In genomic region chr9:15287846-15288245, GRCm38 (mm10) we compare ENCODE assay signal across 19 mouse cellular contexts. TPM values are rescaled to one million over a fixed set of nuclear protein-coding genes. Genes with fewer than 3 reads are reported as not detected.
"Had no signal": no experiment of that assay in that cellular context is flagged by ENCODE, and none has a peak within 500 bp of the region (broad histone marks: within the 10 kb centered on the region; RNA-seq: fewer than 3 reads in every experiment).

No protein-coding gene starts in this region.

- DNase-seq: kidney, adult 18-20 months; kidney, adult 9 months; kidney, postnatal 25 days; left cerebral cortex, postnatal 4 days; lung, adult 2 months; lung, postnatal 14 days; lung, postnatal 4 days; thymus, postnatal 25 days had no signal

- H3K36me3 ChIP-seq: limb, embryonic 12.5 days; midbrain, embryonic 10.5 days had no signal

- H3K27me3 ChIP-seq: limb, embryonic 12.5 days; limb, embryonic 15.5 days; liver, embryonic 15.5 days; midbrain, embryonic 13.5 days; neural tube, embryonic 13.5 days had no signal

- H3K27ac ChIP-seq: kidney, postnatal 0 days; limb, embryonic 12.5 days; limb, embryonic 15.5 days; liver, embryonic 15.5 days; midbrain, embryonic 10.5 days; midbrain, embryonic 13.5 days; neural tube, embryonic 13.5 days had no signal

- H3K4me2 ChIP-seq: limb, embryonic 12.5 days; limb, embryonic 15.5 days; liver, embryonic 15.5 days; midbrain, embryonic 13.5 days; neural tube, embryonic 13.5 days had no signal

- H3K9ac ChIP-seq: limb, embryonic 12.5 days; limb, embryonic 15.5 days; liver, embryonic 15.5 days; midbrain, embryonic 13.5 days; neural tube, embryonic 13.5 days had no signal

- ATAC-seq: midbrain, embryonic 13.5 days; midbrain, embryonic 16.5 days had no signal

- H3K4me3 ChIP-seq: limb, embryonic 12.5 days; limb, embryonic 15.5 days; liver, embryonic 15.5 days; midbrain, embryonic 10.5 days; midbrain, embryonic 13.5 days; myocyte; neural tube, embryonic 13.5 days had no signal

- H3K4me1 ChIP-seq: limb, embryonic 12.5 days; limb, embryonic 15.5 days; midbrain, embryonic 10.5 days; midbrain, embryonic 13.5 days; neural tube, embryonic 13.5 days had no signal

- H3K9me3 ChIP-seq: limb, embryonic 12.5 days; limb, embryonic 15.5 days; liver, embryonic 15.5 days; midbrain, embryonic 10.5 days; midbrain, embryonic 13.5 days; neural tube, embryonic 13.5 days had no signal

RNA-seq across cellular contexts. Expression of gene Vstm5, which starts 49.0 kb away (rescaled TPM):
- total RNA-seq: megakaryocyte, adult 5-6 weeks; monocyte, adult 5-6 weeks had no signal
- polyA plus RNA-seq: myocyte had no signal
